Mouse (Mus musculus) kidney, adult 8-10 months (tissue): ENCODE measurements around the gene Enkd1.

Source experiments
- DNase-seq, 2 experiments: peaks; one replicate each; pipeline ENCODE4 v3.0.0; 2022

The Enkd1 gene

DNA sequence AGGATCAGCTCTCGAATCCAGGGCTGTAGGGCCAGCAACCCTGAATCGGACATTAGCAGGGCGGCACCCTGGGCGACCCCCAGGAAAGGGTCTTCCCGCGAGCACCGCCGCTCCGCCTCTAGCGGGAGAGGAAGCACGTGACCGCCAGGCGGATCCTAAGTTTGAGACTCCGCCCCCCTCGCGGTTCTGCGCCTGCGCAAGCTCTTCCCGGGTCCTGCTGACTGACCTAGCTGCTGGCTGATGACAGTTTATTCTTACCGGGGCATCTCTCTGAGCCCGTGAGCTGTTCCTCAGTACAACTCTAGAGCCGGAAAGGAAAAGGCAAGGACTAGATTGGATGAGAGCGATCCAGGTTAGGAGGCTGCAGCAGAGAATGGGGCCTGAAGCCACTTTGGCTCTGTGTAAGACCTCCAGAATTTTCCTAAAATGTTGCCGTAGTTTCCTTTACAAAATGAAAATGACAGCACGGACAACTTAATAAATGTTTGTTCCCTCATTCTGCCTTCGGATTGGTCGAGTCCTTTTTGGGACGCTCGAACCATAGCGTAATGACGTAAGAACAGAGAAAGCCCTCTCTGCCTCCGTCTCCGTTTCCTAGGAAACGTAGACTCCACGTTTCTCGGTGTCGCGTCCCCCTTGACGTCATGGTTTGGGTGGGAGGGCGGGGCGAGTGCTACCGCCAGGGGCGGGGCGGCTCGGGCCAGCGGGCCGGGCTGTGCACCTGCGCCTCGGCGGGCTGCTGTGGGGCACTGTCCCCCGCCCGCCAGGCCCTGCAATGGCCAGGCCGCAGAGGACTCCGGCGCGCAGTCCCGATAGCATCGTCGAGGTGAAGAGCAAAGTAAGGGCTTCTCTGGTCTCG, 6.8 kb downstream of the Enkd1 start, which contains the start of the genes Acd and Pard6a:
Gene Acd (minus strand): TSS at position 137 of the 859 bp plus-strand sequence.
Gene Pard6a (plus strand): TSS at position 183 of the 859 bp plus-strand sequence.
- DNase-seq, result peak; percentile 94 to 96

DNA sequence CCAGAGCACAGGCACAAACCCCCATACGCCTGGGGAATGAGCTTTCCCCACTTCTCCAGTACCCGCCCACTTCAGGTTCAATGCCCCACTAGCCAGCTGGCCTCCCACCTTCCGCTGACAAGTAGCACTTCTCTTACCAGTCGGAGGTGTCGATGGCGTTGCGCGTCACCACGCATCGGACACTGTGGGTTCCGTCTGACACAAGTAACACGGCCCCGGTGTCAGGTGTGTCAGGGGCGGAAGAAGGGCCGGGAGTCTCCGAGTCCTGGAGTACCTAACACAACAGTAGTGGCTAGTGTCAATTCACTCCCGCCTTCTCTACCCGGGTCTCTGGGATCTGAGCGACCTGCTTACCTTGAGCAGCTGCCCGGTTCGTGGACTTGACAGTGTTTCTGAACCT, 7.4 kb downstream of the Enkd1 start:
- no peak for DNase-seq

DNA sequence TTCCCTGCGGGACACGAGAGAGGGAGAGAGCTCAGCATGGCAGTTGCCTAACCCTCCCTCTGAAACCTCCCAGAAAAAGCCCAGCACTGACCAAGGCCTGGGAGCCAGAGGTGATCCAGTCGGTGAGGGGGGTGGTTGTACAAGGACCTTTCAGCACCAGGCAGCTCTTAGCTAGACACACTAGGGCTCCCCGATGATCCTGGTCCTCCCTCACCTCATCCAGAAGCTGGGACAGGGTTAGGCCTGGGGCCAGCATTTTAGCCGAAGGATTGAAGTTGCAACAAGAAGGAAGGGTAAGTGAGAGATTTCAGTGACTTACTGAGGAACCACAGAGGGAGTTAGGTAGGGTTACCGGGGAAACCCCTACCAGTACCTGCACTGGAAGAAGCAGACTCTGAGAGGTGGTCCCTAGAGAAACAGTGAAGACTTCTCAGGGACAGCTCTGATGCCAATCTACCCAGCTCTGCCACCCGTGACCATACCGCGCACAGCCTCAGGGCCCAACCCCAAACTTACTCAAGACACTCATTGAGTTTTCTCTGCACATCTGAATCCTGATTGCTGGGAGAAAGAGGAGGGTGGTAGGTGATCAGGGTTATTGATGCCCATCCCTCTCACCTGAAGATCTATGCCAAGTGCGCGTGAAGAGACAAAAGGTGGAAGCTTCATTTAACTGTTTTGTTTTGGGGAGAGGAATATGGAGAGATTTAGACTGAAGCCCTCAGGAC, 8.4 kb downstream of the Enkd1 start:
- DNase-seq, result no peak

DNA sequence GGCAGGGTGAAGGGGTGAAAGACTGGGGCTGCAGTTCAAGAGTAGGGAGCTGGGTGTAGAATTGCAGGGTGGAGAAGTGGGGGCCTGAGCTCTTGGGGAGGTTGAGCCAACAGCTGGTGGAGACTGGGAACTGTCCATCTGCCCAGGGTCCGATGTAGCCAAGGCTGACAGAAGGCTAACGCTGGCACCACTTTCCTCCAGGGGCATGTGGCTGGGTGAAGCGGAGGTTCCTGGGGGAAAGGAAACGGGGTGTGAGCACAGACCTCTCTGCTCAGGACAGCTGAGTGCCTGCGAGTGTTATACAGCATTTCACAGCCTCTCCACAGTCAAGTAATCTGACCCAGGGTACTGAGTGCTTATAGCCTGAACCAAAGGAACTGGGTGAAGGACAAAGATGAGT, 9.3 kb downstream of the Enkd1 start:
- DNase-seq, result no peak

DNA sequence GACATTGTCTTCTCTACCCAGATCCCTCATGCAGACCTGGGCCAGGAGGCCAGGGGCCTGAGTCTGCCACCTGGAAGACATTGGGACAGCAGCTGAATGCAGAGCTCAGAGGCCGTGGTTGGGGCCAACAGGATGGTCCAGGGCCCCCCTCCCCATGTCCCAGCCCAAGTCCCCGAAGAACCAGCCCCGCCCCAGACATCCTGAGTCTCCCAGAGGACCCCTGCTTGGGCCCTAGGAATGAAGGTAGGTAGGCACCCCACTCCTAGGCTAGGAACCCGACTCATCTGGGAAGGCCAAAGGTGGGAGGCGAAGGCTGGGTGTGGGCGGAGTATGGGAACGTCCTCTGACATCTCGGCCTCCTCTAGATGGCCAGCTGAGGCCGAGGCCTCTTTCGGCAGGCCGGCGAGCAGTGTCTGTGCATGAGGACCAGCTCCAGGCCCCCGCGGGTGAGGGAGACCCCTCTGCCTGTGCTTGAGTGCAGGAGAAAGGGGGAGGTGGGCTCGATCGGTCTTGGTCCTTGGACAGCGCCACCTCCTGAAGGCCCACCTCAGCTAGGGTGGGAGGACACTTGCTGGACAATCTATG, 10.7 kb downstream of the Enkd1 start:
- DNase-seq, result no peak

DNA sequence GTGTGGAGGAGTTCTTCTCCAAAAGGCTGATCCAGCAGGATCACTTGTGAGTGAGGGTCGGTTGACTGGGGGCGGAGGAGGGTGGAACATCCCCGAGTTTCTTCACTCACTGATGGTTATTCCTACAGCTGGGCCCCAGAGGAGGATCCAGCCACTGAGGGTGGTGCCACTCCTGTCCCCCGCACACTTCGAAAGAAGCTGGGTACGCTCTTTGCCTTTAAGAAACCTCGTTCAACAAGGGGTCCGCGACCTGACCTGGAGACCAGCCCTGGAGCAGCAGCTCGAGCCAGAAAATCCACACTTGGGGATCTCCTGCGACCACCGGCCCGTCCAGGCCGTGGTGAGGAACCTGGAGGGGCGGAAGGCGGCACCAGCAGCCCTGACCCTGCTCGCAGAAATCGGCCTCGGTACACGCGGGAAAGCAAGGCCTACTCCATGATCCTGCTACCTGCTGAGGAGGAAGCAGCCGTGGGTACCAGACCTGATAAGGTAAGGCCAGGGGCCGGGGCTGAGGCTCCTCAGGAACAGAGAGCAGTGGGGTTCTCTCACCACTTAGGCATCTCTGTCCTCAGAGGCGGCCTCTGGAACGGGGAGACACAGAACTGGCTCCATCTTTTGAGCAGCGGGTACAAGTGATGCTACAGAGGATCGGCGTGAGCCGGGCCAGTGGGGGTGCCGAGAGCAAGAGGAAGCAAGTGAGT, 12.8 kb downstream of the Enkd1 start:
- no peak for DNase-seq

DNA sequence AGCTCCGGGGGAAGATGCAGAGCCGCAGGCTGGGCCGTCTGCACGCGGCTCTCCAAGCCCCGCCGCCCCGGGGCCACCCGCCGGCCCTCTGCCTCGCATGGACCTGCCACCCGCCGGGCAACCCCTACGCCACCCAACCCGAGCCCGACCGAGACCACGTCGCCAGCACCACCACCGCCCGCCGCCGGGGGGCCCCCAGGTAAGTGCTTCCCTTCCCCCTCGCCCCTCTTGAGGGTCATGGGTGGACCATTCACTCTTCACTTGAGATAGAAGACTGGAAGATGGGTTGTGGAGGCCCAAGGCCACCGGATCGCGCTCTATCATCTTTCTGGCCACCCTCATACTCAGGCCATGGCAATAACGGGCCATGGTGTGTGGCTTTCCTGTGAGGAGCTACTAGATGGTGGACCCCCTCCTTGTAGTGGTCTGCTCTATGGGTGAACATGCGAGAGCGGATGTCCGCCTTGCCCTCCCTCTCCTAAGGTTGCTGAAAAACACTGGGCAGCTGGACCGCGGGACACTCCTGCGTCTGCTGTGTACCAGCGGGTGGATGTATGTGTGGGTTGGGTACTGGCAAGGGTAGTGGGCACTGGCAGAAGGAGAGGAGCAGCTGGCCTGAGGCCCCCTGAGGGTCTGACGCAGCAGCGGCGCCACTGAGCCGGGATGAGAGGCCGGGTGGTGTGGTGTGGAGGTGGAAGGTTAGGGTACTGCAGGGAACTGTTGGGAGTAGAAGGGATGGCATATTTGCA, 13.8 kb downstream of the Enkd1 start:
- DNase-seq, result no peak

DNA sequence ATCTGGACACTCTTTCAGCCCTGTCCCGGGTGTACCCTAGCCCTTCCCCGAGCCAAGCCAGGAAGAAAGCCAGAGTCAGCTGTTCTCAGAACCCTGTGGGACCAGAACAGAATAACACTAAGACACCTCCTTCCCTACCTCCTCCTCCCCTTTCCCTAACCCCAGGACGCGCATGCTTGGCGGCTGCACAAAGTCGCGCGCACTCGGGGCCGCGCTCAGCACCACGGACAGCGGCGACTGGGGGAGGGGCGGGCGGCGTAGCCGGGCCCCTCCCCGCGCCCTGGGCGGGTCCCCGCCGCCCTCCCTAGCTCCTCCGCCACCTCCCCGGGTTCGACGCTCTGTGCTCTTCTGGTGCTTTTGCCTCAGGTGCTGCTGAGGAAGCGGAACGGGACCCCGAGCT, 14.4 kb downstream of the Enkd1 start:
- DNase-seq, result peak; percentile 45 to 63

DNA sequence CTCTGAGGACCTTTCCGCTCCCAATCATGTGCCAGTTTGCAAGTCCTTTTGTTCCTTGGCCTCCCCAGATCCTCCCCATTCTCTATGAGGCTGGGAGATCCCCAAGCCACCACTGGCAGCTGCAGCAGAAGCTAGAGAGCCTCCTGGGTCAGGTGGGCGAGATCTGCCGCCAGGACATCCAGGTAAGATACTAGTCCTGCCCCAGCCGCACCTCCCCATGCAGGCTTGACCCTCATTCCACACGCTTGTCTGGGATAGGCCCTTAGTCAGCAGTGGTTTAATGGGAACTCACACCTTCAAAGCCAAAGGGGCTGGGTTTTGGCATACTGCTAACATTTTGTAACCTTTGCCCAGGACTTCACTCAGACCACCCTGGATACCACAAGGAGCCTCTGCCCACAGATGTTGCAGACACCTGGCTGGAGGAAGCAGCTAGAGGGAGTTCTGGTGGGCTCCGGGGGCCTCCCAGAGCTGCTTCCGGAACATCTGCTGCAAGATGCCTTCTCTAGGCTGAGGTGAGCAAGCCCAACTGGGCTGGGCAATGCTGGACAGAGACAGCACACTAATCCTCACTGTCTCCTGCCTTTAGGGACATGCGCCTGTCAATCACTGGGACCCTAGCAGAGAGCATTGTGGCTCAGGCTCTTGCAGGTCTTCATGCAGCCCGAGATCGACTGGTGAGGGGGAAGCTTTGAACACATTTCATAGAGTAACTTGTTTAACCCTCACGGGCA, 15.4 kb downstream of the Enkd1 start:
- no peak for DNase-seq

DNA sequence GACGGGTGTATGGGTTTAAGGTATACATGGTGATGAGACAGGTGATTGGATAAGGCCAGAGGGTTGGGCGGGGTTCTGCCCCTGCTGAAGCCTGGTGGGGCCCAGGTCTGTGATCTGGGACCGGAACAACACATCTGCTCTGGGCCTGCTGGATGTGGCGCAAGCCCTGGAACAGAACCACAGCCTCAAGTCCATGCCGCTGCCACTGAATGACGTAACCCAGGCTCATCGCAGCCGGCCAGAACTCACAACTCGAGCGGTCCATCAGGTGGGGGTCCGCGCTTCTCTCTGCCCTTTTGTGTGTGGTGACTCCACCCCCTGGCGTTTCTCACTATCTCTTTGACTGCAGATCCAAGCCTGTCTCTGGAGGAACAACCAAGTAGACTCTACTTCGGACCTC, 17.0 kb downstream of the Enkd1 start:
- no peak for DNase-seq

DNA sequence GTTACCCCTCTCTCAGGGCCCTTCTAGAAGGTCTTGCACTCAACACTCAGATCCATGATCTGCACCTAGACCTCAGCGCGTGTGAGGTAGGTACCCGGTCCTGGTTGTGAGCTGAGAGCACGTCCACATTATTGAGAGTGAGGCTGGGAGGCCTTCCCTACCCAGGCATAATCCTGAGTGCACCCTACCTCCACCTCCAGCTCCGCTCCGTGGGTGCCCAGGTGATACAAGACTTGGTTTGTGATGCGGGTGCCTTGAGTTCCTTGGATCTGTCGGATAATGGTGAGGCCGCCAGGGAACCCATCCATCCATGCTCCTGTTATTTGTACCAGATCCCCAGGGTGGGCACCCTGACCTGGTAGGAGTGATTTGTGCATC, 18.0 kb downstream of the Enkd1 start:
- DNase-seq, result no peak

DNA sequence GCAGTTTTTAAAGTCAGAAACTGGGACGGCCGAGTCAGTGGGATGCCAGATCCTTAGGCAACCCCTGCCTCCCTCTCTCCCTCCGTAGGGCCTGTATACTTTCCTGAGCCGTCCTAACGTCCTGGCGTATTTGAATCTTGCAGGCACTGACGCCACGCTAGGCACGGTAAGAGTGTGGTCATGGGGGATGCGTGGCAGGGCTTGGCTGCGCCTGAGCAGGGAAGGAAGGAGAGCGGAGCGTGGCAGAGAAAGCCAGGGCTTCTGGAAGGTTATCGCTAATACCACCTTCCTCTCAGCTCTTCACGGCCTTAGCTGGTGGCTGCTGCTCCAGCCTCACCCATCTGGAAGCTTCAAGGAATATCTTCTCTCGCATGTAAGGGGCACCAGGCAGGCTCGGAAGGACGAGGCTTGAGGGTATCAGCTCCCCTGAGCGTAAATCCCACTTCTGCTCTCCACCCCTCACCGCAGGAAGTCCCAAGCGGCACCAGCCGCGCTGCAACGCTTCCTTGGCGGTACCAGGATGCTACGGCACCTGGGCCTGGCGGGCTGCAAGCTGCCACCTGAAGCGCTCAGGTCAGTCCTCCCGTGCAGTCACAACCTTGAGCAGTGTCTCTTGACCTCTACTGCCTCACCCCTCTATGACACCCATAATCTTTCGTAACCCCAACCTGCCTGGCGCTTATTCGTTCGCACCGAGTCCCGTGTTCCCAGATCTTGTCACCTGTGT, 18.6 kb downstream of the Enkd1 start:
- no peak for DNase-seq

DNA sequence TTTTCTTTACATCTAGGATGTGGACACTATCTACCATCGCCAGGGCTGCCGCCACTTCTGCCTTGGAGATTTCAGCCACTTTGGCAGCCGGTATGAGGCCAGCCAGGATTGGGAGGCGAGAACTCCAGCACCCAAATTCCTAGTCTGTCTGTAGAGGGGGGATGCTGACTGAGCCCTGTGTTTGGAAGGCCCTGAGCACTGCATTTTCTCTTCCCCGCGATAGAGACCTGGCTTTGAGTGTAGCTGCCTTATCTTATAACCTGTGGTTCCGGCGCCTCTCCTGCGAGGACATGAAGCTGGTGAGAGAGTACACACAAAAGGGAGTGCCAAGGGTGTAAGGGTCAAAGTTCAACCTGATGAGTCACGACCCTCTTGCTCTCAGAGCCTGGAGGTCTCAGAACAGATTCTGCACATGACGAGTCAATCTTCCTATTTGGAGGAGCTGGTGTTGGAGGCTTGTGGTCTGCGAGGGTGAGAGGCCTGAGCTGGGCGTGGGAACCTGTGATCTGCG, 19.7 kb downstream of the Enkd1 start:
- DNase-seq, result no peak

DNA sequence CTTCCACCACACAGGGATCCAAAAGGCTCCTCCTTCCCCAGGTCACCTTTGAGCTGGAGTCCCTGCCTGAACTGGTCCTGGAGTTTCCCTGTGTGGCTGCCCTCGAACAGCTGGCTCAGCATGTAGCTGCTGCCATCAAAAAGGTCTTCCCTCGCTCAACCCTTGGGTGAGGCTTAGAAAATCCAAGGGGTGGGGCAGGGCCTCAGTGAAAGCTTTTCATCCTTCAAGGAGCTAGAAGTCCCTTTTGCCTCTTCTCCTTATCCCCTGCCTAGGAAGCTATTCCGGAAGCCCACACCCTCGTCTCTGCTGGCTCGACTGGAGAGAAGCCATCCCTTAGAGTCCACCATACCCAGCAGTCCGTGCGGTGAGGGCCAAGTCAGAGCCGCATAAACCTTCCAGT, 20.5 kb downstream of the Enkd1 start:
- no peak for DNase-seq

DNA sequence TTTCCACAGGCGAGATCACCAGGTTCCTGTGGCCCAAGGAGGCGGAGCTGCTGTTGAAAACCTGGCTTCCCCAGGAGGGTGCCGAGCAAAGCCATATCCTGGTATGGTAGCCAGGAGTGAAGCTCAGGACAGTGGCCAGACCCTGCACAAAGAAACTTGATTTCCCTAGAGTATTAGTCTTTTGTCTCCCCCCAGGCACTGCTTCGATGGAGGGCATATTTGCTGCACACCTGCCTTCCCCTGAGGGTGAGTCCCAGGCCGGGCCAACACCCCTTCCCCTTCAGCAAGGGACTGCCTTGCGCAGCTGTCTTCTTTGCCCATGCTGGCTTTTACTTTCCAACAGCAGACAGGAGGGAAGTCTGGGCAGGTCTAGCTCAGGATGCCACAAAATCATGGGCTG, 21.5 kb downstream of the Enkd1 start:
- DNase-seq, result no peak

DNA sequence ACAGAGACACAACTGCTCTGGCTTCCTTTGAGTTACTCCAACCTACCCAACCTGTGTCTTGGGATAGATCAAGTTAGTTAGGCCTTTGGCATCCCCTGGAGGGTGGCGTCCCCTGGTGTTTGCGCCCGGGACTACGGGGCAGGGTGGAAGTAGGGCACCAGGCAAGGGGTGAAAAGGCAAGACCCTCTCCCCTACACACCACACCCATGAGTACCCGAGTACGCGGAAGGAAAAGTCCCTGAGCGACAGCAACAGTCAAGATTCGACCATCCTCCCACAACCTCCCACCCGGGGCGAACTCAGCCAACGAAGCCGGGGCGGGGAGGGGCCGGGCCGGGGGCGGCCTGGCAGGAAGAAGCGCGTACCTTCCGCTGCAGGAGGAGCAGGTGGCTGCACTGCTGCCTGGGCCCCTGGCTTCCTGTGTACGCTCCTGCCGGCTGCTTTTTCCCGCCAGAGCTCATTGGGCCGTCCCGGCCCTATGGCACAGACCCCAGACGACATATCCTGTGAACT, 22.2 kb downstream of the Enkd1 start, which contains the start of gene Carmil2:
Gene Carmil2 (plus strand): TSS at position 479 of the 513 bp plus-strand sequence.
- peak; percentile 39 to 65 for DNase-seq

DNA sequence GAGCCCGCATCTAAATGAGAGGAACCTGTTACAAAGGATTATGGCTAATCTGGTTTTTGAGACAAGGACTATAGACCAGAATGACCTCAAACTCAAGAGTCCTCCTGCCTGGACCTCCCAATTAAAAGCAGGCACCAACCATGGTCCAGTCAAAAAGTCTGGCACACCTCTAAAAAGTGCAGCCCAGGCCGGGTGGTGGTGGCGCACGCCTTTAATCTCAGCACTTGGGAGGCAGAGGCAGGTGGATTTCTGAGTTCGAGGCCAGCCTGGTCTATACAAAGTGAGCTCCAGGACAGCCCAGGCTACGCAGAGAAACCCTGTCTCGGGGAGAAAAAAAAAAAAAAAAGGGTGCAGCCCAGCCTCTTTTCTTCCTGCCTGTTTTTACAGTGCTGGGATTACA, 22.7 kb downstream of the Enkd1 start:
- DNase-seq, result no peak

DNA sequence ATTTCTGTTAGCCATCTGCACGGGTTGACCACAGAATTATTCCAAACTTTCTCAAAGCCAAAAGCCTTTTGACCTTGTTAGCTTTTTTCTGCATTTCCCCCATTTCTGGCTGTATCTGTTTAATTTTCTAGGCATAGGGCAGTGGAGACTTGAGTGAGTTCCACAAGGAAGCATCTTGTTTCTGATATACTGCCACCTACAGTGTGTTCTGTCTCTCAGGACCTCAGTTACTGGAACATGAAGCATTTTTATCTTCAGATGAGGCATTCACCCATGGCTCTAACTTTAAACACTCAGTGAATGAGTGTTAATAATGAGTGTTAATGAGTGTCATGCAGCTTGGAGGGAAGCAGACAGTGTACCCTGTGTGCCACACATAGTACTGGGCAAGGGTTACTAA, 30.1 kb downstream of the Enkd1 start:
- DNase-seq, result no peak

DNA sequence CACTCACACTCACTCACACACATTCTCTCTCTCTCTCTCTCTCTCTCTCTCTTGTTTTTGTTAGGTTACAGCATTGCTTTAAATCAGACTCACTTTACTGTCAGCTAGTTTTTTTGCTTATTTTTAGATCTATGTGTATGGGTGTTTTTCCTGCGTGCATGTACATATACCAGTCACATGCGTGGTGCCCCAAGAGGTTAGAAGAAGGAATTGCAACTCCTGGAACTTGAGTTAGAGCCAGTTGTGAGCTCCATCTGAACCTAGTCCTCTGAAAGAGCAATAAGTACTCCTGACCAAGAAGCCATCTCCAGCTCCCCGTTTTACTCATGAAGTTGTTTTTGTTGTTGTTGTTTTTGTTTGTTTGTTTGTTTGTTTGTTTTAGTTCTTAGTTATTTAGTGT, 46.8 kb downstream of the Enkd1 start:
- DNase-seq, result peak; percentile 12 to 18

DNA sequence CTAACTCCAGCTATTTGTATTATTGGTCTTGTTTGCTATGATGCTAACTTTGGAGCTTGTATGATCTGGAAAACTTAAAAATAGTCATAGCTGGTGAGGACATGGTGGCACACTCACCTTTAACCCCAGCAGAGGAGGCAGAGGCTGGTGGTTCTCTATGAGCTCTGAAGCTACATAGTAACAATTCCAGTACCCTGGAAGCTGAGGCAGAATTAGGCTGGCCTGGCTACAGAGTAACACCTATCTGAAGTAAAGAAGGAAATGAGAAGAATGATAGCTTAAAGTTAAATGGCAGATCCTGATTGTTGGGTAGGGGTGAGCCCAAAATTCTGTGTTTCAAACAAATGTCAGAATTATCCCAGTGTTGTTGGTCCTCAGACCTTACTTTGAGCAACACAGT, 50.4 kb downstream of the Enkd1 start:
- no peak for DNase-seq
